Mouse (Mus musculus) cortical plate, adult 2 months (tissue): ENCODE measurements around the gene Lhx5.

ENCODE experiments used
- CTCF ChIP-seq: fragments of 200-500 bp; IDR thresholded peaks from 2 replicates; pipeline ENCODE4 v1.5.1; 2011; ENCODE audit warnings: mild to moderate bottlenecking, control low read depth, low read length; ENCODE audit not compliant: insufficient read depth; ENCODE audit errors: extremely low read depth
- POLR2A ChIP-seq: fragments of 200-500 bp; IDR thresholded peaks from 2 replicates; pipeline ENCODE4 v1.6.1; 2011; ENCODE audit warnings: mild to moderate bottlenecking, low read length, control low read depth; ENCODE audit not compliant: insufficient read depth; ENCODE audit errors: extremely low read depth

- TF ChIP-seq POLR2A (no peak), CTCF (no peak)
Observed at GRCm38 (mm10) chr5:120388765-120389164, 42.7 kb upstream of the Lhx5 start.
